Mouse (Mus musculus): ENCODE measurements around the gene Csrnp2. TPM values are rescaled to one million over a fixed set of nuclear protein-coding genes. Genes with fewer than 3 reads are reported as not detected.

The Csrnp2 gene
- polyA plus RNA-seq, 1 experiment from 2014 or later = 4.7 TPM

GRCm38 (mm10) chr15:100487050-100487449 lies 8.2 kb downstream of the Csrnp2 start:
- H3K27ac ChIP-seq (ENCODE audit: low read length) = no peak overlapping the region
- no peak for TF ChIP-seq CTCF (IDR thresholded peaks at IDR 0.05)
- TF ChIP-seq EP300 (IDR thresholded peaks at IDR 0.05) = no peak
- H3K9me3 ChIP-seq (ENCODE audit: low read length) = no peaks in the 10 kb centered on the region
- DNase-seq (ENCODE audit: low spot score) = no peak
- H3K4me1 ChIP-seq (ENCODE audit: insufficient read depth, low read depth, low read length) = peaks cover 3% of the 10 kb centered on the region; the same call in 1 of the 2 replicates
- no peak overlapping the region for H3K4me3 ChIP-seq (ENCODE audit: low read depth, low read length)
- peaks cover 12% of the 10 kb centered on the region; the same call in 1 of the 2 replicates for H3K36me3 ChIP-seq (ENCODE audit: insufficient read depth, low read length)
- 63% methylated on average over 2 of the region's 2 CpGs for WGBS
- no peak for ATAC-seq
- no peak overlapping the region for H3K4me2 ChIP-seq (replicated peaks; ENCODE audit: low read depth, low read length)
- H3K9ac ChIP-seq (replicated peaks; ENCODE audit: low read depth) = no peak overlapping the region
- no peaks in the 10 kb centered on the region for H3K27me3 ChIP-seq (replicated peaks; ENCODE audit: insufficient read depth, low read length)

GRCm38 (mm10) chr15:100486450-100486849 lies 8.8 kb downstream of the Csrnp2 start:
- ATAC-seq (peak; percentile 43), DNase-seq (ENCODE audit: low spot score) (peak; percentile 53)
- Histone ChIP-seq H3K36me3 (ENCODE audit: insufficient read depth, low read length) (peaks cover 18% of the 10 kb centered on the region; the same call in 1 of the 2 replicates), H3K9ac (replicated peaks; ENCODE audit: low read depth) (no peak overlapping the region), H3K9me3 (ENCODE audit: low read length) (no peaks in the 10 kb centered on the region), H3K27ac (ENCODE audit: low read length) (no peak overlapping the region), H3K4me2 (replicated peaks; ENCODE audit: low read depth, low read length) (no peak overlapping the region), H3K4me3 (ENCODE audit: low read depth, low read length) (no peak overlapping the region), H3K27me3 (replicated peaks; ENCODE audit: insufficient read depth, low read length) (no peaks in the 10 kb centered on the region), H3K4me1 (ENCODE audit: insufficient read depth, low read depth, low read length) (no peaks in the 10 kb centered on the region)
- TF ChIP-seq CTCF (IDR thresholded peaks at IDR 0.05) (no peak), EP300 (IDR thresholded peaks at IDR 0.05) (no peak)
- WGBS = 43% methylated on average over 7 of the region's 7 CpGs

DNA sequence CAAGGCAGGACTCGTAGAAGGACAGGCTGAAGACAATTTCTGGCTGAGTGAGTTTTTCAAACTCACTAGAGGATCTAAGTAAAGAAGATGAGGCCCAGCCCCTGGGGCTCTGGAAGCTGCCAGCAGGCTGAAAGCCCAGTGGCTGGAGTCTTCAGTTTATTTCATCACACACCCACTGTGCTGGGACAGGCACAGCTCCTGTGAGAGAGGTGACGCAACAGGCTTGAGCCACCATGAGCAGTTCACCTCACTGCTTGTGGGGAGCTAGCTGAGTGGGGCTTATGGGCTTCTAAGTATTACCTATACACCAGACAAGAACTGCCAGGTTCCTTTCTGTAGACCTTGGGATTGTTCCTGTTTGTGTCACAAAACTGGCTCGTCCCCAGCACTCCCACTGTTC lies 9.7 kb downstream of the Csrnp2 start:
- H3K4me3 ChIP-seq (ENCODE audit: low read depth, low read length) = no peak overlapping the region
- no peak overlapping the region for H3K27ac ChIP-seq (ENCODE audit: low read length)
- no peaks in the 10 kb centered on the region for H3K4me1 ChIP-seq (ENCODE audit: insufficient read depth, low read depth, low read length)
- H3K4me2 ChIP-seq (replicated peaks; ENCODE audit: low read depth, low read length) = no peak overlapping the region
- no peak for TF ChIP-seq CTCF (IDR thresholded peaks at IDR 0.05)
- TF ChIP-seq EP300 (IDR thresholded peaks at IDR 0.05) = no peak
- peaks cover 23% of the 10 kb centered on the region for H3K36me3 ChIP-seq (ENCODE audit: insufficient read depth, low read length)
- no peaks in the 10 kb centered on the region for H3K9me3 ChIP-seq (ENCODE audit: low read length)
- peak; percentile 83 for ATAC-seq
- H3K9ac ChIP-seq (replicated peaks; ENCODE audit: low read depth) = no peak overlapping the region
- DNase-seq (ENCODE audit: low spot score) = peak; percentile 79
- WGBS = 58% methylated on average over 3 of the region's 3 CpGs
- H3K27me3 ChIP-seq (replicated peaks; ENCODE audit: insufficient read depth, low read length) = no peaks in the 10 kb centered on the region

DNA sequence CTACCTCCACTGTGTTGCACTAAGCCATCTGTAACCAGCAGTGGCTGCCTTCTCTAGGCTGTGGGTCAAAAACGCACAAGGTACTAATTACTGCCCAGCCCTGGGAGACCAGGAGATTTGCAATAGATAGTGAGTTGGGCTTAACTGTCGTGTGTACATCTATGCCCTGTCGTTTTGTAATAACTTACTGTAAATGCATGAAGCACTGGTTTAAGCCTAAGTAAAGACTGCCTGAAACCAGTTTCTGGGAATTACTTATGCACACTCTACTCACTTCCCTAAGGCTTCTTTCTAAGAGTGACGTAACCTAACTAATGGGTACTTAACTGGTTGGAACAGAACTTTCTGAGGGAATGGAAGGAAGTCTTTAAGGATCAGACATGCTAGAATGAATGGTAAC lies 16.4 kb downstream of the Csrnp2 start:
- H3K27ac ChIP-seq (ENCODE audit: low read length) = no peak overlapping the region
- no peak overlapping the region for H3K4me3 ChIP-seq (ENCODE audit: low read depth, low read length)
- ATAC-seq = no peak
- TF ChIP-seq EP300 (IDR thresholded peaks at IDR 0.05) = no peak
- TF ChIP-seq CTCF (IDR thresholded peaks at IDR 0.05) = no peak
- no peaks in the 10 kb centered on the region for H3K27me3 ChIP-seq (replicated peaks; ENCODE audit: insufficient read depth, low read length)
- H3K4me2 ChIP-seq (replicated peaks; ENCODE audit: low read depth, low read length) = no peak overlapping the region
- peaks cover 47% of the 10 kb centered on the region for H3K36me3 ChIP-seq (ENCODE audit: insufficient read depth, low read length)
- WGBS = 73% methylated on average over 4 of the region's 4 CpGs
- no peaks in the 10 kb centered on the region for H3K4me1 ChIP-seq (ENCODE audit: insufficient read depth, low read depth, low read length)
- DNase-seq (ENCODE audit: low spot score) = no peak
- no peaks in the 10 kb centered on the region for H3K9me3 ChIP-seq (ENCODE audit: low read length)
- no peak overlapping the region for H3K9ac ChIP-seq (replicated peaks; ENCODE audit: low read depth)

GRCm38 (mm10) chr15:100478351-100478750 lies 16.9 kb downstream of the Csrnp2 start:
- no peak overlapping the region for H3K4me2 ChIP-seq (replicated peaks; ENCODE audit: low read depth, low read length)
- 71% methylated on average over 10 of the region's 10 CpGs for WGBS
- no peak overlapping the region for H3K9ac ChIP-seq (replicated peaks; ENCODE audit: low read depth)
- H3K27ac ChIP-seq (ENCODE audit: low read length) = no peak overlapping the region
- ATAC-seq (no peak), DNase-seq (ENCODE audit: low spot score) (no peak)
- H3K4me3 ChIP-seq (ENCODE audit: low read depth, low read length) = no peak overlapping the region
- H3K9me3 ChIP-seq (ENCODE audit: low read length) = no peaks in the 10 kb centered on the region
- H3K4me1 ChIP-seq (ENCODE audit: insufficient read depth, low read depth, low read length) = no peaks in the 10 kb centered on the region
- TF ChIP-seq CTCF (IDR thresholded peaks at IDR 0.05) = no peak
- no peak for TF ChIP-seq EP300 (IDR thresholded peaks at IDR 0.05)
- H3K27me3 ChIP-seq (replicated peaks; ENCODE audit: insufficient read depth, low read length) = no peaks in the 10 kb centered on the region
- peaks cover 47% of the 10 kb centered on the region for H3K36me3 ChIP-seq (ENCODE audit: insufficient read depth, low read length)

DNA sequence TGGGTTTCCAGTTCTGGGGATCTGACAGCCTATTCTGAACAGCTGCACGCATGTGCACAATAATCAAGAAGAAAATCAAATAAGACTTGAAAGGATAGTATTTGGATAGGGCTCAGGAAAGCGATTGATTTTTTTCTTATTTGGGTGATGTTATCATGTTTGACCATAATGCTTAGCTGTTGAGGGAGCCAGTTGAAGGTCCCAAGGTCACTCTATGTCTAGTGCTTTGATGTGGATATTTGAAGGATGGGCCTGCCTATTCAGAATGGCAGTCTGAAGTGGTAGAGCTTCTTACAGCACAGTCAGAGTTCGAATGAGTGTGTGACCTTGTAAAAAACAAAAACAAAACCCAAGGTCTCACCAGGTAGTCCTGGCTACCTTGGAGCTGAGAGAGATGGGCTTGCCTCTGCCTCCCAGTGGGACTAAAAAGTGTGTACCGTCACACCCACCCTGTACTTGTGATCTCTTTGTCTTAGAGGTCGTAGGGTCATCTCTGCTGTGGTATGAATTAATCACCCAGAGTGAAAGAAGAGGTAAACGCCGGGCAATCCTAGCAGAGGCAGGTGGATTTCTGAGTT lies 21.3 kb downstream of the Csrnp2 start:
- no peak for ATAC-seq
- H3K27ac ChIP-seq (ENCODE audit: low read length) = no peak overlapping the region
- DNase-seq (ENCODE audit: low spot score) = no peak
- peaks cover 8% of the 10 kb centered on the region; the same call in 1 of the 2 replicates for H3K4me1 ChIP-seq (ENCODE audit: insufficient read depth, low read depth, low read length)
- H3K4me3 ChIP-seq (ENCODE audit: low read depth, low read length) = no peak overlapping the region
- H3K4me2 ChIP-seq (replicated peaks; ENCODE audit: low read depth, low read length) = no peak overlapping the region
- TF ChIP-seq CTCF (IDR thresholded peaks at IDR 0.05) (no peak), EP300 (IDR thresholded peaks at IDR 0.05) (no peak)
- WGBS = 72% methylated on average over 7 of the region's 7 CpGs
- H3K27me3 ChIP-seq (replicated peaks; ENCODE audit: insufficient read depth, low read length) = no peaks in the 10 kb centered on the region
- no peaks in the 10 kb centered on the region for H3K9me3 ChIP-seq (ENCODE audit: low read length)
- no peak overlapping the region for H3K9ac ChIP-seq (replicated peaks; ENCODE audit: low read depth)
- H3K36me3 ChIP-seq (ENCODE audit: insufficient read depth, low read length) = peaks cover 24% of the 10 kb centered on the region

All from lung, postnatal 0 days (tissue).